Mouse (Mus musculus): ENCODE data around the gene Cbx1.

- TF ChIP-seq CTCF (IDR thresholded peaks at IDR 0.05; ENCODE audit: low read depth, low read length) (no peak), POLR2A (IDR thresholded peaks at IDR 0.05; ENCODE audit: borderline replicate concordance, low read depth, low read length) (no peak)
Measured at GRCm38 (mm10) chr11:96776068-96776467, 12.9 kb upstream of the Cbx1 start.

All from bone marrow macrophage, adult 2 months (primary cell).